Mouse (Mus musculus) stomach, embryonic 16.5 days (tissue): ENCODE results near the gene Cd19. TPM values are rescaled to one million over a fixed set of nuclear protein-coding genes. Genes with fewer than 3 reads are reported as not detected.

Experiments used
- ATAC-seq: fragments of 200-750 bp; cut with Nextera tagmentation; 2 replicates; pipeline ENCODE4 v1.8.0; 2017; ENCODE audit warnings: moderate number of reproducible peaks, moderate TSS enrichment; ENCODE audit not compliant: insufficient read depth, low FRiP score
- H3K27ac ChIP-seq: fragments of 300-500 bp; sonication (generic); 2 replicates; pipeline ENCODE4 v1.5.1; 2014; ENCODE audit warnings: low read length
- H3K27me3 ChIP-seq: fragments of 300-500 bp; sonication (generic); 2 replicates; pipeline ENCODE4 v1.6.1; 2014; ENCODE audit warnings: low read length, control low read depth, mixed read lengths; ENCODE audit not compliant: control insufficient read depth, insufficient read depth
- H3K36me3 ChIP-seq: fragments of 300-500 bp; sonication (generic); 2 replicates; pipeline ENCODE4 v1.6.1; 2014; ENCODE audit warnings: low read length; ENCODE audit not compliant: control insufficient read depth, insufficient read depth
- H3K4me1 ChIP-seq: fragments of 300-500 bp; sonication (generic); 2 replicates; pipeline ENCODE4 v1.6.1; 2014; ENCODE audit warnings: low read length, control low read depth, mixed read lengths; ENCODE audit not compliant: control insufficient read depth, insufficient read depth
- H3K4me2 ChIP-seq: fragments of 300-500 bp; sonication (generic); 2 replicates; pipeline ENCODE4 v1.6.1; 2014; ENCODE audit warnings: low read depth, low read length, mixed read lengths
- H3K4me3 ChIP-seq: fragments of 300-500 bp; sonication (generic); replicated peaks from 2 replicates; pipeline ENCODE4 v1.5.1; 2014; ENCODE audit warnings: mild to moderate bottlenecking, low read length
- H3K9ac ChIP-seq: fragments of 300-500 bp; sonication (generic); 2 replicates; pipeline ENCODE4 v1.6.1; 2014; ENCODE audit warnings: low read length
- H3K9me3 ChIP-seq: fragments of 300-500 bp; sonication (generic); replicated peaks from 2 replicates; pipeline ENCODE4 v1.6.1; 2016; ENCODE audit warnings: low read length, control low read depth; ENCODE audit not compliant: control insufficient read depth
- WGBS: fragments of 180-500 bp; shearing (Covaris S2); extraction: QIAGEN DNeasy Blood & Tissue Kit; methylation state at CpG from one replicate; pipeline ENCODE4 v1.1.7; 2014; 5-methylcytosine and 5-hydroxymethylcytosine counted together
- polyA plus RNA-seq: library from polyadenylated mRNA; unstranded; fragments of >200 nt; fragmentation: Nextera tagmentation; extraction: Ambion mirVana; gene quantifications from 2 replicates; pipeline ENCODE4 v1.2.1, GENCODE M21; 2015

The Cd19 gene
- polyA plus RNA-seq, 1 experiment from 2014 or later: 0.75 TPM

GRCm38 (mm10) chr7:126456382-126457266 is 41.9 kb upstream of the Cd19 start:
- no peaks in the 10 kb centered on the region for H3K4me1 ChIP-seq
- ATAC-seq: no peak
- H3K4me2 ChIP-seq: no peak overlapping the region
- no peaks in the 10 kb centered on the region for H3K36me3 ChIP-seq
- no peak overlapping the region for H3K27ac ChIP-seq
- no peak overlapping the region for H3K4me3 ChIP-seq
- 86% methylated on average over 17 of the region's 17 CpGs for WGBS
- H3K9ac ChIP-seq: no peak overlapping the region
- no peaks in the 10 kb centered on the region for H3K9me3 ChIP-seq
- no peaks in the 10 kb centered on the region for H3K27me3 ChIP-seq

DNA sequence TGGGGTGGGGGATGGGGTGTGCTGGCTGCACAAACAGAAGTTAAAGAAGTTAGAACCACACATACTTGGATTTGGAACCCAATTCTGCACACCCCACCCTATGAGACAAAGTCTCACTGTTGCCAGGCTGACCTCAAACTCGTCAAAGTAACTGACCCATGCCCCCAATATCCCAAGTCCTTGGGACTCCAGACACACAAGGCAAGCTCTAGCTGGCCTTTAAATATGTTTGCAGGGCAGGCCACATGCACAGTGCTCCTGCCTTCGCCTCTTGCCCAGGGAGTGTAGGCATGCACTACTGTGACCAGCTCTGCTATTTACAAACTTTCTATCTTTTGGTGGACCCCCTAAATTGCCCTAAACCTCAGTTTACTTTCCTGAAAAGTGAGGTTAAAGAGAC is 40.6 kb upstream of the Cd19 start:
- H3K4me2 ChIP-seq: no peak overlapping the region
- no peak overlapping the region for H3K27ac ChIP-seq
- no peaks in the 10 kb centered on the region for H3K27me3 ChIP-seq
- ATAC-seq: no peak
- no peak overlapping the region for H3K4me3 ChIP-seq
- no peaks in the 10 kb centered on the region for H3K36me3 ChIP-seq
- H3K9ac ChIP-seq: no peak overlapping the region
- 79% methylated on average over 2 of the region's 2 CpGs for WGBS
- H3K9me3 ChIP-seq: no peaks in the 10 kb centered on the region
- H3K4me1 ChIP-seq: no peaks in the 10 kb centered on the region

DNA sequence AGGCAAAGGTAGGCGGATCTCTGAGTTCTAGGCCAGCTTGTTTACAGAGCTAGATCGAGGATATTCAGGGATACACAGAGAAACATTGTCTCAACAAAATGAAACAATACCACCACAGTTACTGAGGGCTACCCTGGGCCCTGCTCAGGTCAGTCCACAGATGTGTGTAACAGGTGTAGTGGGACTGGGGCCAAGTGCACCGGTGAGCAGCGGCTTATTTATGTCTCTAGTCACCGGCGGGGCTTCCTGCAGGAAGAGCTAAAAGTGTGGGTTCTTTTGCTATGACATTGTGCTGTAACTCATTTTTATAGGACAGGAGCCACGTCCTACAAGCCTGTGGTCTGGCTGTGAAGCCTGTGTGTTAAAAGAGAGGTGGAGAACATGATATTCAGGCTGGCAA is 39.2 kb upstream of the Cd19 start:
- H3K4me3 ChIP-seq: no peak overlapping the region
- 53% methylated on average over 7 of the region's 7 CpGs for WGBS
- no peak overlapping the region for H3K4me2 ChIP-seq
- no peaks in the 10 kb centered on the region for H3K27me3 ChIP-seq
- no peak overlapping the region for H3K9ac ChIP-seq
- no peaks in the 10 kb centered on the region for H3K36me3 ChIP-seq
- H3K27ac ChIP-seq: no peak overlapping the region
- no peaks in the 10 kb centered on the region for H3K9me3 ChIP-seq
- no peak for ATAC-seq
- no peaks in the 10 kb centered on the region for H3K4me1 ChIP-seq

GRCm38 (mm10) chr7:126452244-126452643 is 37.6 kb upstream of the Cd19 start:
- H3K4me2 ChIP-seq: no peak overlapping the region
- no peak overlapping the region for H3K4me3 ChIP-seq
- no peak overlapping the region for H3K9ac ChIP-seq
- H3K9me3 ChIP-seq: no peaks in the 10 kb centered on the region
- WGBS: 87% methylated on average over 3 of the region's 3 CpGs
- H3K36me3 ChIP-seq: no peaks in the 10 kb centered on the region
- ATAC-seq: no peak
- no peak overlapping the region for H3K27ac ChIP-seq
- no peaks in the 10 kb centered on the region for H3K27me3 ChIP-seq
- H3K4me1 ChIP-seq: no peaks in the 10 kb centered on the region

- no peak for ATAC-seq
- no peaks in the 10 kb centered on the region for H3K36me3 ChIP-seq
Observed at GRCm38 (mm10) chr7:126450641-126451040, 36.0 kb upstream of the Cd19 start.

DNA sequence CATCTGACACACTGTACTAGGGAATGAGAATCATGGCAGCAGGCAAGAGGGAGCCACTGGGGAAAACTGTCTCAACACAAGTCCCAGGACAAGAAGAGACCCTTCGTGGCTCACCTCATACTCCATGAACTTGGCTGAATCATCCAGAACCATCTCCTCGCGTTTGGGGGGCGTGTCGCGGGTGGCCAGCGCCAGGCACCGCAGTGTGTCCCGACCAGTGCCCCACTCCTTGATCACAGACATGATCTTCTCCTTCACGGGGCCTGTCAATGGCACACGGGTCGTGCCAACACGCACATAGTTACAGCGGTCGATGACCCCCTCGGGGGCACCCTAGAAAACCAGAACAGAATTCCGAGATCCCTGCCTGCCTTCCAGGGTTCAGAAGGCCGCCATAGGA is 35.3 kb upstream of the Cd19 start:
- Histone ChIP-seq H3K9ac (no peak overlapping the region), H3K27ac (no peak overlapping the region), H3K36me3 (no peaks in the 10 kb centered on the region), H3K27me3 (no peaks in the 10 kb centered on the region), H3K9me3 (no peaks in the 10 kb centered on the region), H3K4me3 (no peak overlapping the region), H3K4me2 (no peak overlapping the region), H3K4me1 (no peaks in the 10 kb centered on the region)
- no peak for ATAC-seq
- 87% methylated on average over 18 of the region's 18 CpGs for WGBS

More at GRCm38 (mm10) chr7:126450641-126451040, 36.0 kb upstream of the Cd19 start:
- no peak overlapping the region for H3K9ac ChIP-seq
- no peaks in the 10 kb centered on the region for H3K27me3 ChIP-seq
- no peaks in the 10 kb centered on the region for H3K4me1 ChIP-seq
- no peak overlapping the region for H3K4me2 ChIP-seq
- 87% methylated on average over 6 of the region's 6 CpGs for WGBS
- no peak overlapping the region for H3K27ac ChIP-seq
- H3K9me3 ChIP-seq: no peaks in the 10 kb centered on the region
- H3K4me3 ChIP-seq: no peak overlapping the region

DNA sequence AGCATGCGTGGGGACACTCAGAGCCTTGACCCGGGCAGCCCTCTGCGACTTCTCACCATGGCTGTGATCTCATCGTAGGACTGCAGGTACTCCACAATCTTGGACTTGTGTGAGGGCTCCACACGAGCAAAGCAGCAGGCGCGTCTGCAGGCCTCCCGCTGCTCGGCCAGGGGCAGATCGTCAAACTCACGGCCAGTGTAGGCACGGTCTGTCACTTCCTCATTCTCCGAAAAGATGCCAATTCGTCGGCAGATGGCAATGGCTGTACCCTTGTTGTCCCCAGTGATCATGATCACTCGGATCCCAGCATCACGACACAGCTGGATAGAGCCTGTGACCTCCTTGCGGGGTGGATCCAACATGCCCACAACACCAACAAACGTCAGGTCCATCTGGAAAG is 33.8 kb upstream of the Cd19 start:
- Histone ChIP-seq H3K9ac (no peak overlapping the region), H3K9me3 (no peaks in the 10 kb centered on the region), H3K36me3 (no peaks in the 10 kb centered on the region), H3K4me2 (no peak overlapping the region), H3K27ac (no peak overlapping the region), H3K27me3 (no peaks in the 10 kb centered on the region), H3K4me1 (no peaks in the 10 kb centered on the region), H3K4me3 (no peak overlapping the region)
- WGBS: 89% methylated on average over 19 of the region's 19 CpGs
- no peak for ATAC-seq

DNA sequence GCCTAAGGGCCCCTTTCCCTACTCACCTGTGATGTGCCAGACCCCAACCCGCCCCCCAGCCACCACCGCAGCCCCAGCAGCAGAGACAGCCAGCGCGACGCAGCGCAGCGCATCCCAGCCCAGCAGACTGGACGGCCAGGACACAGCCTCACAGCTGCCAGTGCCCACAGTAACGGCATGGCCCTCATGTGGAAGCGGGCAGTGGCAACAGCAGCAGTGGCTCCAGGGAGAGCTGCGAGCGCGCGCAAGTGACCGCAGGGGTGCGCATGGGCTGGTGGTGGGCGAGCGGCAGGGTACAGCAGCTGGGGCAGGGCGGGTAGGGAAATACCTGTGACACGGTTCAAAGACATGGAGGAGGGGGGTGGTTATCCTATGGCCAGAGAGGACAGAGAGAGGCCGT is 31.5 kb upstream of the Cd19 start:
- H3K4me3 ChIP-seq: no peak overlapping the region
- no peak overlapping the region for H3K9ac ChIP-seq
- 91% methylated on average over 21 of the region's 21 CpGs for WGBS

GRCm38 (mm10) chr7:126445104-126445815 is 30.6 kb upstream of the Cd19 start:
- ATAC-seq: no peak
- H3K4me1 ChIP-seq: no peaks in the 10 kb centered on the region
- H3K27me3 ChIP-seq: no peaks in the 10 kb centered on the region
- no peaks in the 10 kb centered on the region for H3K36me3 ChIP-seq
- H3K27ac ChIP-seq: no peak overlapping the region
- WGBS: 93% methylated on average over 15 of the region's 15 CpGs
- no peaks in the 10 kb centered on the region for H3K9me3 ChIP-seq
- H3K4me2 ChIP-seq: no peak overlapping the region
- H3K4me3 ChIP-seq: no peak overlapping the region
- no peak overlapping the region for H3K9ac ChIP-seq

More for the DNA sequence above, 31.5 kb upstream of the Cd19 start:
- Histone ChIP-seq H3K36me3 (no peaks in the 10 kb centered on the region), H3K4me2 (no peak overlapping the region), H3K27me3 (no peaks in the 10 kb centered on the region), H3K9me3 (no peaks in the 10 kb centered on the region), H3K4me1 (no peaks in the 10 kb centered on the region), H3K27ac (no peak overlapping the region)
- no peak for ATAC-seq
